Mouse (Mus musculus): Measurements from ENCODE around the gene Sema7a. TPM values are rescaled to one million over a fixed set of nuclear protein-coding genes. Genes with fewer than 3 reads are reported as not detected.

Sema7a gene
- polyA plus RNA-seq, 1 experiment from 2014 or later: 0.64 TPM

DNA sequence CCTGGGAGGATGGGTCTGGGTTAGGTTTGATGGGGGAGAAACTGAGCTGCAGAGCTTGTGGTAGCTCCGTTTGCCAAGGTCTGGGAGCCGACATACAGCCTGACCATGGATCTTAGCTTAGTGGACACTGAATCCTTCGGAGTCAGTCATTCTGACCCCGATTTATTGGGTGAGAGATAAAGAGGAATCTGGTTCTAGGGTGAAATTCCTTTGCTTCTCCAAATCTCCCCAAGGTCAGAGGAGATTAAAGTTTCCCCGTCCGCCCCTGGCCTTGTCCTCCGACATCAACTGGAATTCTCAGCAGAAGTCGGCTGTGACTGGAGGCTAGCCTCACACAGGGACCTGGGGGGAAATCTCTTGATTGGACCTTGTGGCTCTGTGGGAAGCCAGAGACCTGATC, 71.6 kb downstream of the Sema7a start:
- Histone ChIP-seq H3K4me3 (no peak overlapping the region), H3K27ac (replicated peaks) (no peak overlapping the region), H3K9ac (replicated peaks) (no peak overlapping the region), H3K4me1 (peaks cover 30% of the 10 kb centered on the region), H3K9me3 (no peaks in the 10 kb centered on the region), H3K4me2 (replicated peaks) (no peak overlapping the region), H3K27me3 (no peaks in the 10 kb centered on the region), H3K36me3 (no peaks in the 10 kb centered on the region)
- ATAC-seq (ENCODE audit: low FRiP score, low read depth): no peak
- 79% methylated on average over 8 of the region's 8 CpGs for WGBS

Other genes starting within 250 kb of the Sema7a start
- gene Edc3, start 231.6 kb upstream of the Sema7a start, polyA plus RNA-seq (2016; fragmentation: Nextera tagmentation; extraction: Ambion mirVana): 40.9 and 41.1 TPM in 2 replicates
- gene Clk3, start 174.3 kb upstream of the Sema7a start, polyA plus RNA-seq (2016; fragmentation: Nextera tagmentation; extraction: Ambion mirVana): 90.0 and 94.7 TPM in 2 replicates
- gene Arid3b, start 103.3 kb upstream of the Sema7a start, polyA plus RNA-seq (2016; fragmentation: Nextera tagmentation; extraction: Ambion mirVana): 23.1 and 28.1 TPM in 2 replicates
- 135 and 144 TPM in 2 replicates for gene Ubl7, start 29.1 kb upstream of the Sema7a start, polyA plus RNA-seq (2016; fragmentation: Nextera tagmentation; extraction: Ambion mirVana)
- 0.42 TPM in 1 of 2 replicates, not detected in the other for gene Cyp11a1, start 66.3 kb downstream of the Sema7a start, polyA plus RNA-seq (2016; fragmentation: Nextera tagmentation; extraction: Ambion mirVana)
- 8.6 and 9.1 TPM in 2 replicates for gene Stra6, start 123.7 kb downstream of the Sema7a start, polyA plus RNA-seq (2016; fragmentation: Nextera tagmentation; extraction: Ambion mirVana)
- 0.64 and 1.0 TPM in 2 replicates for gene Ccdc33, start 178.7 kb downstream of the Sema7a start, polyA plus RNA-seq (2016; fragmentation: Nextera tagmentation; extraction: Ambion mirVana)